Mouse (Mus musculus) CH12.LX (cell line): ENCODE data around the gene Gm44790. TPM values are rescaled to one million over a fixed set of nuclear protein-coding genes. Genes with fewer than 3 reads are reported as not detected.

Experiments used
- DNase-seq: peaks from one replicate; pipeline ENCODE4 v3.0.0-alpha.2; 2013; ENCODE audit errors: extremely low read depth
- H3K27ac ChIP-seq: 2 replicates; pipeline ENCODE4 v1.5.1; 2012; ENCODE audit warnings: low read depth, mild to moderate bottlenecking, control low read depth, moderate library complexity; ENCODE audit not compliant: insufficient read depth
- H3K27me3 ChIP-seq: replicated peaks from 2 replicates; pipeline ENCODE3; 2012; ENCODE audit warnings: inconsistent platforms
- H3K36me3 ChIP-seq, 2 experiments: replicated peaks in 1 of 2; 2 replicates each; pipeline versions ENCODE3 to v1.6.1; 2012; ENCODE audit warnings: inconsistent platforms in 1 of 2, low read length in 1 of 2, mild to moderate bottlenecking in 1 of 2, mixed read lengths in 1 of 2, moderate library complexity in 1 of 2; ENCODE audit not compliant: control insufficient read depth in 1 of 2, insufficient read depth in 1 of 2
- H3K4me1 ChIP-seq, 2 experiments: 2 replicates each; pipeline ENCODE4 v1.6.1; 2012; ENCODE audit warnings: inconsistent platforms in 1 of 2, moderate library complexity in 1 of 2; ENCODE audit not compliant: insufficient read depth in 2 of 2, control insufficient read depth in 1 of 2
- H3K4me2 ChIP-seq: 2 replicates; pipeline ENCODE4 v1.6.1; 2012; ENCODE audit warnings: low read depth, mild to moderate bottlenecking, control low read depth; ENCODE audit not compliant: poor library complexity, insufficient read depth, severe bottlenecking
- H3K4me3 ChIP-seq, 3 experiments: fragments of 150-350 bp in 1 of 3; sonication (generic) in 1 of 3; replicated peaks in 1 of 3; 2 replicates each; pipeline versions ENCODE3 to v1.5.1; 2011 to 2012; ENCODE audit warnings: low read depth in 2 of 3, low read length in 2 of 3, mild to moderate bottlenecking in 2 of 3, moderate library complexity in 2 of 3, control low read depth in 1 of 3, improper control_type of control experiment in 1 of 3, inconsistent platforms in 1 of 3, mixed read lengths in 1 of 3; ENCODE audit not compliant: poor library complexity in 1 of 3
- H3K79me2 ChIP-seq: replicated peaks from 2 replicates; pipeline ENCODE4 v1.6.1; 2012; ENCODE audit warnings: mild to moderate bottlenecking, moderate library complexity; ENCODE audit not compliant: control insufficient read depth, poor library complexity, insufficient read depth, severe bottlenecking; ENCODE audit errors: extremely low read depth
- H3K9ac ChIP-seq: 2 replicates; pipeline ENCODE4 v1.6.1; 2012; ENCODE audit warnings: low read depth, mild to moderate bottlenecking, control low read depth, moderate library complexity; ENCODE audit not compliant: insufficient read depth
- H3K9me3 ChIP-seq: replicated peaks from 2 replicates; pipeline ENCODE3; 2012; ENCODE audit warnings: low read length, inconsistent platforms, mixed read lengths
- BHLHE40 ChIP-seq: IDR thresholded peaks from 2 replicates; pipeline ENCODE4 v1.6.1; 2011; ENCODE audit warnings: mild to moderate bottlenecking, low read depth, low read length, improper control_type of control experiment
- CHD2 ChIP-seq: IDR thresholded peaks from 2 replicates; pipeline ENCODE4 v1.6.1; 2011; ENCODE audit warnings: low read length, improper control_type of control experiment
- CTCF ChIP-seq, 2 experiments: IDR thresholded peaks in 1 of 2; conservative IDR thresholded peaks in 1 of 2; 2 replicates each; pipeline ENCODE4 v1.5.1; 2011 to 2012; ENCODE audit warnings: low read depth in 2 of 2, low read length in 2 of 2, improper control_type of control experiment in 1 of 2, inconsistent platforms in 1 of 2, mild to moderate bottlenecking in 1 of 2, moderate library complexity in 1 of 2
- E2F4 ChIP-seq: IDR thresholded peaks from 2 replicates; pipeline ENCODE4 v1.6.1; 2011; ENCODE audit warnings: low read depth, low read length, improper control_type of control experiment; ENCODE audit not compliant: insufficient replicate concordance
- ELF1 ChIP-seq: IDR thresholded peaks from 2 replicates; pipeline ENCODE4 v1.6.1; 2014; ENCODE audit warnings: low read depth, mild to moderate bottlenecking, inconsistent platforms, low read length, improper control_type of control experiment
- EP300 ChIP-seq: IDR thresholded peaks from 2 replicates; pipeline ENCODE4 v1.6.1; 2011; ENCODE audit warnings: low read length, improper control_type of control experiment
- GABPA ChIP-seq: IDR thresholded peaks from 2 replicates; pipeline ENCODE4 v1.6.1; 2012; ENCODE audit warnings: low read depth, low read length, improper control_type of control experiment, inconsistent platforms; ENCODE audit not compliant: insufficient replicate concordance
- JUND ChIP-seq: conservative IDR thresholded peaks from 2 replicates; pipeline ENCODE4 v1.6.1; 2011; ENCODE audit warnings: low read depth, low read length, improper control_type of control experiment
- KAT2A ChIP-seq: IDR thresholded peaks from 2 replicates; pipeline ENCODE4 v1.6.1; 2012; ENCODE audit warnings: low read length, improper control_type of control experiment, inconsistent platforms; ENCODE audit not compliant: insufficient replicate concordance
- MAFK ChIP-seq: IDR thresholded peaks from 2 replicates; pipeline ENCODE4 v1.6.1; 2011; ENCODE audit warnings: low read length, improper control_type of control experiment; ENCODE audit not compliant: insufficient replicate concordance
- MEF2A ChIP-seq: IDR thresholded peaks from 2 replicates; pipeline ENCODE4 v1.6.1; 2014; ENCODE audit warnings: low read depth, mild to moderate bottlenecking, inconsistent platforms, low read length, improper control_type of control experiment, borderline replicate concordance
- NRF1 ChIP-seq: IDR thresholded peaks from 2 replicates; pipeline ENCODE4 v1.6.1; 2014; ENCODE audit warnings: low read depth, mild to moderate bottlenecking, inconsistent platforms, low read length, improper control_type of control experiment, moderate library complexity
- POLR2AphosphoS2 ChIP-seq: IDR thresholded peaks from 2 replicates; pipeline ENCODE4 v1.6.1; 2011; ENCODE audit warnings: low read depth, low read length, improper control_type of control experiment
- RAD21 ChIP-seq: IDR thresholded peaks from 2 replicates; pipeline ENCODE4 v1.6.1; 2011; ENCODE audit warnings: low read depth, mild to moderate bottlenecking, low read length, improper control_type of control experiment, moderate library complexity
- SIN3A ChIP-seq: IDR thresholded peaks from 2 replicates; pipeline ENCODE4 v1.6.1; 2012; ENCODE audit warnings: low read length, improper control_type of control experiment, inconsistent platforms
- SMC3 ChIP-seq: IDR thresholded peaks from 2 replicates; pipeline ENCODE4 v1.6.1; 2011; ENCODE audit warnings: low read depth, low read length, improper control_type of control experiment
- TBP ChIP-seq: conservative IDR thresholded peaks from 2 replicates; pipeline ENCODE4 v1.6.1; 2011; ENCODE audit warnings: low read depth, low read length, improper control_type of control experiment
- USF2 ChIP-seq: conservative IDR thresholded peaks from 2 replicates; pipeline ENCODE4 v1.6.1; 2011; ENCODE audit warnings: low read depth, low read length, improper control_type of control experiment
- ZC3H11A ChIP-seq: IDR thresholded peaks from 2 replicates; pipeline ENCODE4 v1.6.1; 2012; ENCODE audit warnings: low read depth, mild to moderate bottlenecking, inconsistent platforms, low read length, improper control_type of control experiment
- ZKSCAN1 ChIP-seq: IDR thresholded peaks from 2 replicates; pipeline ENCODE4 v1.6.1; 2012; ENCODE audit warnings: low read depth, inconsistent platforms, low read length, improper control_type of control experiment, borderline replicate concordance
- dilution Hi-C: fragments of 300-500 bp; cut with MboI; formaldehyde crosslinking; loops from 2 replicates; pipeline ENCODE4 v1.14.3; 2020; ENCODE audit warnings: low sequenced_read_pairs; ENCODE audit not compliant: extremely low pct_unique_long_range_greater_than_20kb, extremely low pct_ligation_motif_present
- in situ Hi-C: fragments of 300-500 bp; cut with MboI; formaldehyde crosslinking; loops from 3 replicates; pipeline ENCODE4 v1.14.3; 2019; ENCODE audit warnings: low sequenced_read_pairs, low pct_ligation_motif_present, low pct_unique_long_range_greater_than_20kb, mixed read lengths
- polyA plus RNA-seq: library from polyadenylated mRNA; unstranded; fragments of >175 nt; gene quantifications from 2 replicates; pipeline ENCODE4 v1.2.1, GENCODE M21; 2012; ENCODE audit warnings: low read depth; ENCODE audit not compliant: insufficient read length
- total RNA-seq, 2 experiments: library from RNA; depleted of rRNA; stranded (reverse); fragments of 300-350 nt in 1 of 2; fragments of >200 nt in 1 of 2; gene quantifications; 2 replicates each; pipeline ENCODE4 v1.2.3; 2012 to 2014

Gene Gm44790
- total and polyA plus RNA-seq, 3 experiments = not detected

GRCm38 (mm10) chr6:86384692-86385091 is 41.8 kb upstream of the Gm44790 start:
- H3K4me2 ChIP-seq = no peak overlapping the region
- H3K79me2 ChIP-seq = no peaks in the 10 kb centered on the region
- H3K9me3 ChIP-seq = no peaks in the 10 kb centered on the region
- H3K4me1 ChIP-seq = no peaks in the 10 kb centered on the region
- H3K27me3 ChIP-seq = no peaks in the 10 kb centered on the region
- no peak for DNase-seq
- no peak overlapping the region for H3K4me3 ChIP-seq
- peaks cover 12 to 34% of the 10 kb centered on the region in 2 experiments for H3K36me3 ChIP-seq
- no peak overlapping the region for H3K27ac ChIP-seq
- dilution Hi-C loops = no loop called here
- no peak overlapping the region for H3K9ac ChIP-seq
- no peak for TF ChIP-seq ELF1
- TF ChIP-seq NRF1 = no peak
- no peak for TF ChIP-seq BHLHE40
- TF ChIP-seq ZC3H11A = no peak
- no peak for TF ChIP-seq SMC3
- no peak for TF ChIP-seq GABPA
- no peak for TF ChIP-seq CTCF (conservative IDR thresholded peaks at IDR 0.05 in 1 of 2, IDR thresholded peaks at IDR 0.05 in 1 of 2; ENCODE audit: low read depth in 2 of 2, low read length in 2 of 2)
- TF ChIP-seq ZKSCAN1 = no peak
- no peak for TF ChIP-seq MAFK
- TF ChIP-seq CHD2 = no peak
- TF ChIP-seq TBP = no peak
- TF ChIP-seq E2F4 = no peak
- TF ChIP-seq KAT2A = no peak
- no peak for TF ChIP-seq USF2
- no peak for TF ChIP-seq MEF2A
- in situ Hi-C loops = no loop called here

DNA sequence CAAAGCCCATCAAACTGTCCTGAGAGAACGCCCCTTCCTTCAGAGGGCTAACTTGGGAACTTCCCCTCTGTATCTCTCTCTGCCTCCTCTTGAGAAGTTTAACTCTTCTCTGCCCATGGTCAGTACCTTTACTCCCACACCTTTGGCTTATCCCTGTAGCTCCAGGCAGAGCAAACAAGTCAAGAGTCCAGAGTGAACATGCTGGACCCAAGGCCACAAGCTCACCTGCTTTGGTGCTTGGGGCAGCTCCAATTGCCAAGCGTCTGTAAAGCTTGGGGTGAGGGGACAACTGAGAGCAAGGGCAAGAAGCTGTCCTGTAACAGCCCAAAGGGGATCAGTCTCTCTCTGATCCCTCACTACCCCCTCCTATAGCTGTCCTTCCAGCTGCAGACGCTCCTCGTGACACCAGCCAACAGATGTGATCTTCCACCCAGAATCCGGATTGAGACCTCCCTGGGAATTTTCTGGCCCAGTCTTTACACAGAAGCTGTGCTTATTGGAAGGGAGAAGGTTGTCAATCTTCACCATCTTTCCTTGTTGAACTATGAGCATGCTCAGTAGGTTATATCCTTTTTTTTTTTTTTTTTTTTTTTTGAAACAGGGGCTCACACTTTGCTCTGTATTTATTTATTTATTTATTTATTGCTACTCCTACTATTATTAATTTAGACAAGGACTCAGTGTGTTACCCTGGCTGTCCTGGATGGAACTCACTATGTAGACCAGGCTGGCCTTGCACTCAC is 40.9 kb upstream of the Gm44790 start:
- in situ Hi-C loops (no loop called here), dilution Hi-C loops (no loop called here)
- H3K27ac ChIP-seq = no peak overlapping the region
- TF ChIP-seq RAD21 (no peak), SIN3A (no peak), SMC3 (no peak), E2F4 (no peak), JUND (no peak), GABPA (no peak), EP300 (no peak), POLR2AphosphoS2 (no peak)
- H3K4me1 ChIP-seq = no peaks in the 10 kb centered on the region
- no peak overlapping the region for H3K9ac ChIP-seq
- no peak overlapping the region for H3K4me2 ChIP-seq
- H3K27me3 ChIP-seq = no peaks in the 10 kb centered on the region
- DNase-seq = no peak
- no peaks in the 10 kb centered on the region for H3K79me2 ChIP-seq
- no peak overlapping the region for H3K4me3 ChIP-seq
- H3K36me3 ChIP-seq = peaks cover 20 to 38% of the 10 kb centered on the region in 2 experiments
- H3K9me3 ChIP-seq = no peaks in the 10 kb centered on the region
